Mouse (Mus musculus) heart, adult 2 months (tissue): ENCODE measurements around the gene Smim14.

Experiments
- CTCF ChIP-seq: fragments of 200-600 bp; IDR thresholded peaks from 2 replicates; pipeline ENCODE4 v1.8.1; 2022; ENCODE audit warnings: antibody characterized with exemption, mild to moderate bottlenecking, moderate library complexity
- POLR2A ChIP-seq: fragments of 200-500 bp; IDR thresholded peaks from 2 replicates; pipeline ENCODE4 v1.6.1; 2011; ENCODE audit warnings: mild to moderate bottlenecking, low read depth, low read length, control low read depth; ENCODE audit not compliant: insufficient read depth

- TF ChIP-seq POLR2A (no peak), CTCF (no peak)
Measured at GRCm38 (mm10) chr5:65407989-65408388, 129.0 kb downstream of the Smim14 start.
